Mouse (Mus musculus) liver, embryonic 11.5 days (tissue): Measurements from ENCODE around the gene Psme2. TPM values are rescaled to one million over a fixed set of nuclear protein-coding genes. Genes with fewer than 3 reads are reported as not detected.
A peak's percentile ranks its signal among the peaks of the same experiment; 100 is the strongest.

ENCODE experiments used
- ATAC-seq: fragments of 200-750 bp; cut with Nextera tagmentation; replicated peaks from 2 replicates; pipeline ENCODE4 v1.8.0; 2017; ENCODE audit warnings: moderate number of reproducible peaks, mild to moderate bottlenecking, moderate TSS enrichment, moderate library complexity; ENCODE audit not compliant: low FRiP score
- DNase-seq: peaks from one replicate; pipeline ENCODE4 v3.0.0-alpha.2; 2017; ENCODE audit warnings: low spot score
- H3K27ac ChIP-seq: fragments of 300-500 bp; sonication (generic); 2 replicates; pipeline ENCODE4 v1.5.1; 2014; ENCODE audit warnings: mild to moderate bottlenecking, low read depth, low read length, control low read depth
- H3K27me3 ChIP-seq: fragments of 300-500 bp; sonication (generic); replicated peaks from 2 replicates; pipeline ENCODE4 v1.6.1; 2014; ENCODE audit warnings: low read length, mixed read lengths; ENCODE audit not compliant: control insufficient read depth, insufficient read depth
- H3K36me3 ChIP-seq: fragments of 300-500 bp; sonication (generic); 2 replicates; pipeline ENCODE4 v1.6.1; 2014; ENCODE audit warnings: mild to moderate bottlenecking, low read length, moderate library complexity, mixed read lengths; ENCODE audit not compliant: control insufficient read depth, insufficient read depth
- H3K4me1 ChIP-seq: fragments of 300-500 bp; sonication (generic); replicated peaks from 2 replicates; pipeline ENCODE4 v1.6.1; 2014; ENCODE audit warnings: low read length, mixed read lengths; ENCODE audit not compliant: control insufficient read depth, insufficient read depth
- H3K4me2 ChIP-seq: fragments of 300-500 bp; sonication (generic); 2 replicates; pipeline ENCODE4 v1.6.1; 2014; ENCODE audit warnings: mild to moderate bottlenecking, control low read depth, moderate library complexity
- H3K4me3 ChIP-seq: fragments of 300-500 bp; sonication (generic); 2 replicates; pipeline ENCODE4 v1.5.1; 2014; ENCODE audit warnings: low read depth, low read length, control low read depth
- H3K9ac ChIP-seq: fragments of 300-500 bp; sonication (generic); 2 replicates; pipeline ENCODE4 v1.6.1; 2014; ENCODE audit warnings: low read depth, low read length, control low read depth
- H3K9me3 ChIP-seq: fragments of 300-500 bp; sonication (generic); 2 replicates; pipeline ENCODE4 v1.6.1; 2016; ENCODE audit warnings: low read length, inconsistent platforms, mixed read lengths; ENCODE audit not compliant: control insufficient read depth
- WGBS: fragments of 180-500 bp; shearing (Covaris S2); extraction: QIAGEN DNeasy Blood & Tissue Kit; methylation state at CpG from one replicate; pipeline ENCODE4 v1.1.7; 2014; 5-methylcytosine and 5-hydroxymethylcytosine counted together
- polyA plus RNA-seq: library from polyadenylated mRNA; unstranded; fragments of >200 nt; fragmentation: Nextera tagmentation; extraction: Ambion mirVana; gene quantifications from 2 replicates; pipeline ENCODE4 v1.2.1, GENCODE M21; 2014

The Psme2 gene
- polyA plus RNA-seq, 1 experiment from 2014 or later: 277 TPM

- Histone ChIP-seq H3K9ac (no peak overlapping the region), H3K4me1 (peaks cover 7% of the 10 kb centered on the region), H3K36me3 (peaks cover 42% of the 10 kb centered on the region), H3K27ac (no peak overlapping the region), H3K9me3 (no peaks in the 10 kb centered on the region), H3K4me2 (no peak overlapping the region), H3K27me3 (no peaks in the 10 kb centered on the region), H3K4me3 (no peak overlapping the region)
- DNase-seq (no peak), ATAC-seq (no peak)
- WGBS: 83% methylated on average over 3 of the region's 3 CpGs
These were observed 25.2 kb downstream of the Psme2 start for GRCm38 (mm10) chr14:55565748-55566147.

- H3K27me3 ChIP-seq: no peaks in the 10 kb centered on the region
- no peak overlapping the region for H3K9ac ChIP-seq
- H3K4me1 ChIP-seq: peaks cover 12% of the 10 kb centered on the region
- no peak for DNase-seq
- no peak overlapping the region for H3K27ac ChIP-seq
- no peak overlapping the region for H3K4me3 ChIP-seq
- 85% methylated on average over 11 of the region's 11 CpGs for WGBS
- no peak overlapping the region for H3K4me2 ChIP-seq
- peaks cover 31% of the 10 kb centered on the region for H3K36me3 ChIP-seq
- no peaks in the 10 kb centered on the region for H3K9me3 ChIP-seq
- ATAC-seq: no peak
These were observed 27.7 kb downstream of the Psme2 start for GRCm38 (mm10) chr14:55563249-55563648.

GRCm38 (mm10) chr14:55561860-55562259, 29.1 kb downstream of the Psme2 start:
- peak overlapping the region; percentile 68; the same call in 1 of the 2 replicates for H3K4me3 ChIP-seq
- no peak overlapping the region for H3K9ac ChIP-seq
- H3K4me2 ChIP-seq: no peak overlapping the region; the same call in 1 of the 2 replicates

GRCm38 (mm10) chr14:55560202-55561073, 30.5 kb downstream of the Psme2 start, which contains the start of gene A730061H03Rik:
Gene A730061H03Rik, minus strand, starts transcription at chr14:55560406.
- Histone ChIP-seq H3K27me3 (no peaks in the 10 kb centered on the region), H3K9ac (peak within 1 kb of the TSS; percentile 85), H3K27ac (peak within 1 kb of the TSS; percentile 99), H3K4me1 (peaks cover 24% of the 10 kb centered on the region), H3K4me2 (peak within 1 kb of the TSS; percentile 92), H3K9me3 (no peaks in the 10 kb centered on the region), H3K36me3 (peaks cover 9% of the 10 kb centered on the region; the same call in 1 of the 2 replicates), H3K4me3 (peak within 1 kb of the TSS; percentile 68)
- DNase-seq (peak; percentile 98), ATAC-seq (peak; percentile 91)
- WGBS: under 1% methylated on average over 51 of the region's 51 CpGs

More at GRCm38 (mm10) chr14:55561860-55562259, 29.1 kb downstream of the Psme2 start:
- DNase-seq (no peak), ATAC-seq (no peak)
- Histone ChIP-seq H3K27me3 (no peaks in the 10 kb centered on the region), H3K9me3 (no peaks in the 10 kb centered on the region), H3K27ac (no peak overlapping the region), H3K4me1 (peaks cover 19% of the 10 kb centered on the region), H3K36me3 (peaks cover 24% of the 10 kb centered on the region)
- 87% methylated on average over 10 of the region's 10 CpGs for WGBS

- Histone ChIP-seq H3K27ac (peak within 1 kb of the TSS; percentile 99), H3K36me3 (peaks cover 5% of the 10 kb centered on the region; the same call in 1 of the 2 replicates), H3K27me3 (no peaks in the 10 kb centered on the region), H3K4me2 (peak within 1 kb of the TSS; percentile 92), H3K4me1 (peaks cover 24% of the 10 kb centered on the region), H3K9me3 (no peaks in the 10 kb centered on the region), H3K4me3 (peak within 1 kb of the TSS; percentile 68), H3K9ac (peak within 1 kb of the TSS; percentile 85)
- DNase-seq (peak; percentile 90), ATAC-seq (peak; percentile 77)
- WGBS: under 1% methylated on average over 27 of the region's 27 CpGs
These were observed 31.1 kb downstream of the Psme2 start, which contains the start of gene Dcaf11 for GRCm38 (mm10) chr14:55559799-55560201. Gene Dcaf11, plus strand, starts transcription at chr14:55560006.

- Histone ChIP-seq H3K36me3 (no peaks in the 10 kb centered on the region; the same call in 1 of the 2 replicates), H3K4me3 (peak overlapping the region; percentile 68), H3K27me3 (no peaks in the 10 kb centered on the region), H3K9me3 (no peaks in the 10 kb centered on the region), H3K9ac (no peak overlapping the region), H3K4me2 (peak overlapping the region; percentile 92), H3K4me1 (peaks cover 24% of the 10 kb centered on the region), H3K27ac (peak overlapping the region; percentile 99)
- DNase-seq: no peak
- peak; percentile 30; the same call in 1 of the 2 replicates for ATAC-seq
- 46% methylated on average over 6 of the region's 6 CpGs for WGBS
These were observed 32.0 kb downstream of the Psme2 start for GRCm38 (mm10) chr14:55558740-55559448.

GRCm38 (mm10) chr14:55557587-55557986, 33.3 kb downstream of the Psme2 start:
- Histone ChIP-seq H3K9ac (peak overlapping the region; percentile 12; the same call in 1 of the 2 replicates), H3K4me3 (no peak overlapping the region), H3K27me3 (no peaks in the 10 kb centered on the region), H3K4me2 (no peak overlapping the region), H3K4me1 (peaks cover 24% of the 10 kb centered on the region), H3K36me3 (no peaks in the 10 kb centered on the region), H3K27ac (peak overlapping the region; percentile 57), H3K9me3 (no peaks in the 10 kb centered on the region)
- DNase-seq (no peak), ATAC-seq (no peak)
- 90% methylated on average over 3 of the region's 3 CpGs for WGBS

- Histone ChIP-seq H3K27ac (peak overlapping the region; percentile 57; the same call in 1 of the 2 replicates), H3K4me2 (0 out of 2 replicates have a peak overlapping the region, but pooled peaks have one; percentile 11), H3K27me3 (no peaks in the 10 kb centered on the region), H3K9me3 (no peaks in the 10 kb centered on the region), H3K4me1 (peaks cover 22% of the 10 kb centered on the region), H3K9ac (no peak overlapping the region), H3K4me3 (no peak overlapping the region), H3K36me3 (no peaks in the 10 kb centered on the region)
- WGBS: 24% methylated on average over 5 of the region's 5 CpGs
- ATAC-seq (no peak), DNase-seq (peak; percentile 72)
These were observed 33.9 kb downstream of the Psme2 start for GRCm38 (mm10) chr14:55557003-55557402.
